Mouse (Mus musculus) embryonic facial prominence, embryonic 14.5 days (tissue): ENCODE measurements around the gene Asl. TPM values are rescaled to one million over a fixed set of nuclear protein-coding genes. Genes with fewer than 3 reads are reported as not detected.

ENCODE experiments used
- ATAC-seq: fragments of 200-750 bp; cut with Nextera tagmentation; 2 replicates; pipeline ENCODE4 v1.8.0; 2017; ENCODE audit warnings: low read depth, moderate number of reproducible peaks, moderate TSS enrichment
- DNase-seq: peaks from one replicate; pipeline ENCODE4 v3.0.0-alpha.2; 2015; ENCODE audit warnings: low spot score
- H3K27ac ChIP-seq: fragments of 300-500 bp; sonication (generic); replicated peaks from 2 replicates; pipeline ENCODE4 v1.5.1; 2014; ENCODE audit warnings: low read depth, mild to moderate bottlenecking, low read length, moderate library complexity
- H3K27me3 ChIP-seq: fragments of 300-500 bp; sonication (generic); replicated peaks from 2 replicates; pipeline ENCODE4 v1.6.1; 2014; ENCODE audit warnings: low read length; ENCODE audit not compliant: control insufficient read depth, insufficient read depth
- H3K36me3 ChIP-seq: fragments of 300-500 bp; sonication (generic); 2 replicates; pipeline ENCODE4 v1.6.1; 2014; ENCODE audit warnings: low read length, mixed read lengths; ENCODE audit not compliant: control insufficient read depth, insufficient read depth
- H3K4me1 ChIP-seq: fragments of 300-500 bp; sonication (generic); 2 replicates; pipeline ENCODE4 v1.6.1; 2014; ENCODE audit warnings: antibody characterized with exemption, low read length; ENCODE audit not compliant: control insufficient read depth, insufficient read depth
- H3K4me2 ChIP-seq: fragments of 300-500 bp; sonication (generic); 2 replicates; pipeline ENCODE4 v1.6.1; 2014; ENCODE audit warnings: low read depth, mild to moderate bottlenecking, low read length, moderate library complexity, mixed read lengths
- H3K4me3 ChIP-seq: fragments of 300-500 bp; sonication (generic); 2 replicates; pipeline ENCODE4 v1.5.1; 2014; ENCODE audit warnings: low read depth, mild to moderate bottlenecking, low read length
- H3K9ac ChIP-seq: fragments of 300-500 bp; sonication (generic); 2 replicates; pipeline ENCODE4 v1.6.1; 2014; ENCODE audit warnings: low read depth, mild to moderate bottlenecking, low read length, moderate library complexity, mixed read lengths
- H3K9me3 ChIP-seq: fragments of 300-500 bp; sonication (generic); 2 replicates; pipeline ENCODE4 v1.6.1; 2016; ENCODE audit warnings: low read length; ENCODE audit not compliant: control insufficient read depth
- WGBS: fragments of 180-500 bp; shearing (Covaris S2); extraction: QIAGEN DNeasy Blood & Tissue Kit; methylation state at CpG from one replicate; pipeline ENCODE4 v1.1.7; 2014; 5-methylcytosine and 5-hydroxymethylcytosine counted together
- polyA plus RNA-seq: library from polyadenylated mRNA; unstranded; fragments of >200 nt; fragmentation: Nextera tagmentation; extraction: Ambion mirVana; gene quantifications from 2 replicates; pipeline ENCODE4 v1.2.1, GENCODE M21; 2014

Asl gene
- polyA plus RNA-seq, 1 experiment from 2014 or later = 32.1 TPM

DNA sequence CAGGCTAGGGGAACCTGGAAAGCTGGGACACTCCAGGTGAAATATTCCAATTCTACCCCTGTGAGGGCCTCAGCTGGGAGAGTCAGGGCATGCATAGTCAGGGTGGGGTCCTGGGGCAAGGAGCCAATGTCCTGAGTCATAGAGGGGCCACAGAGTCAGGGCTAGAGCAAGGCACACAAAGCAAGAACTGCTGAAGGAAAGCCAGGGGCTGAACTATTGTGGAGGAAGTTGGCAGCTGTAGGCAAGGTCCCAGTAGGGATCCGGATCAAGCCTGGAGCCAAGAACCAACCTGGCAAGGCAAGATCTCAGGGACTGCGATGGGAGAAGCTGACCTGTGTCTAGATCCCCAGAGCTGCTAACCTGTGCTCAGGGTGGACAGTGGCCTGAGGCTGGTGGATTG is 34.7 kb upstream of the Asl start:
- 78% methylated on average over 2 of the region's 2 CpGs for WGBS
- ATAC-seq = no peak

DNA sequence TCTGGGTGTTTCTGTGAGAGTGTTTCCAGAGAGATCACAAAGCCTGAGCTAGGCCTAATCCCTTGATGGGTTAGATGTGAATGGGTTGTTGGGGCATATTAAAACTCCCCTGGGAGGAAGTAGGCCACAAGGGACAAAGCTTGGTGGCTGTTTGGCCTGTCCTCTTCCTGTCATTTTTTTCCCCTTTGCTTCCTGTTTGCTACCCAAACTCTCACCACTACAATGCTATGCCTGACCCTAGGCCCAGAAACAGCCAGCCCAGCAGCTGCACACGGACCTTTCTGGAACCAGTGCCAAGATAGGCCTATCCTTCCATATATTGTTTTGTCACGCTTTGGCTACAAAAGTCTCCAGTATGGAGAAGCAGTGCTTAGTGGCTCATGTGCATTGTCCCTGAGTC is 33.0 kb upstream of the Asl start:
- 65% methylated on average over 2 of the region's 2 CpGs for WGBS
- Histone ChIP-seq H3K27me3 (no peaks in the 10 kb centered on the region), H3K9ac (no peak overlapping the region), H3K4me2 (no peak overlapping the region), H3K9me3 (no peaks in the 10 kb centered on the region), H3K4me3 (no peak overlapping the region), H3K4me1 (no peaks in the 10 kb centered on the region), H3K27ac (no peak overlapping the region), H3K36me3 (peaks cover 25% of the 10 kb centered on the region)
- peak; percentile 37 for DNase-seq
- no peak for ATAC-seq

More for the DNA sequence above, 34.7 kb upstream of the Asl start:
- Histone ChIP-seq H3K4me3 (no peak overlapping the region), H3K36me3 (peaks cover 25% of the 10 kb centered on the region), H3K4me2 (no peak overlapping the region), H3K27ac (no peak overlapping the region), H3K4me1 (no peaks in the 10 kb centered on the region), H3K27me3 (no peaks in the 10 kb centered on the region), H3K9me3 (no peaks in the 10 kb centered on the region), H3K9ac (no peak overlapping the region)
- DNase-seq = no peak

DNA sequence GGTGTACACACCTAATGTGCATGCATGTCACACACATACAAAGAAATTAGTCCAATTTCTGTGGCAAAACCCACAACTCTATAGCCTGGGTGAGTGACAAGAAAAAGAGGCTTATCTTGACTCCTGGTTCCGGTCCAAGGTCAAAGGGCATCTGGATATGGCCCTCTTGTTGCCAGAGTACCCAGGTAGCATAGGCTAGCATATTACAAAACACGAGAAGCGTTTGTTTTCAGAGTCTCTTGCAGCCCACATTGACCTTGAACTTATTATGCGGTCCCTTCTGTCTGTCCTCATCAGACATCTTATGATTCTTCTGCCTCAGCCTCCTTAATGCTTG is 31.2 kb upstream of the Asl start:
- ATAC-seq (no peak), DNase-seq (no peak)
- Histone ChIP-seq H3K36me3 (peaks cover 25% of the 10 kb centered on the region), H3K4me3 (no peak overlapping the region), H3K9me3 (no peaks in the 10 kb centered on the region), H3K4me1 (no peaks in the 10 kb centered on the region), H3K27me3 (no peaks in the 10 kb centered on the region), H3K4me2 (no peak overlapping the region), H3K27ac (no peak overlapping the region), H3K9ac (no peak overlapping the region)
- 88% methylated on average over 4 of the region's 4 CpGs for WGBS

GRCm38 (mm10) chr5:130059413-130060328 is 30.6 kb upstream of the Asl start:
- Histone ChIP-seq H3K27ac (peak overlapping the region; percentile 28; the same call in 1 of the 2 replicates), H3K4me2 (no peak overlapping the region), H3K36me3 (peaks cover 29% of the 10 kb centered on the region), H3K27me3 (no peaks in the 10 kb centered on the region), H3K4me1 (no peaks in the 10 kb centered on the region), H3K9ac (no peak overlapping the region), H3K4me3 (no peak overlapping the region), H3K9me3 (no peaks in the 10 kb centered on the region)
- 76% methylated on average over 12 of the region's 12 CpGs for WGBS
- peak; percentile 40 for DNase-seq
- peak; percentile 41; the same call in 1 of the 2 replicates for ATAC-seq

DNA sequence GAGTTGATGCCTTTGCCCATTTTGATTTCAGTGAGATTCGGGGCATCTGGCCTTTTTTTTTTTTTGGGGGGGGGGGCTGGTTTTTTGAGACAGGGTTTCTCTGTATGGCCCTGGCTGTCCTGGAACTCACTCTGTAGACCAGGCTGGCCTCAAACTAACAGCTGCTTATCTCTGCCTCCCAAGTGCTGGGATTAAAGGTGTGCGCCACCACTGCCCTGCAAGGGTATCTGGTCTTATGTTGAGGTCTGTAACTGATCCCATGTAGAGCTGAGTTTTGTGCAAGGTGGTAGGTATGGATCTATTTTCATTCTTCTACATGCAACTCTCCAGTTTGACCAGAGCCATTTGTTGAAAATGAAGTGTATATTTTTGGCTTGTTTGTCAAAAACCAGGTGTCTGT is 27.3 kb upstream of the Asl start:
- Histone ChIP-seq H3K4me2 (no peak overlapping the region), H3K9me3 (no peaks in the 10 kb centered on the region), H3K36me3 (peaks cover 35% of the 10 kb centered on the region), H3K4me1 (no peaks in the 10 kb centered on the region), H3K4me3 (no peak overlapping the region), H3K27me3 (no peaks in the 10 kb centered on the region), H3K9ac (no peak overlapping the region), H3K27ac (no peak overlapping the region)
- DNase-seq (no peak), ATAC-seq (no peak)
- WGBS = 87% methylated on average over 2 of the region's 2 CpGs

- 92% methylated on average over 4 of the region's 4 CpGs for WGBS
- peaks cover 34% of the 10 kb centered on the region for H3K36me3 ChIP-seq
- ATAC-seq (no peak), DNase-seq (no peak)
- H3K4me2 ChIP-seq = no peak overlapping the region
- H3K9me3 ChIP-seq = no peaks in the 10 kb centered on the region
- H3K9ac ChIP-seq = no peak overlapping the region
- H3K27me3 ChIP-seq = no peaks in the 10 kb centered on the region
- no peak overlapping the region for H3K27ac ChIP-seq
- H3K4me1 ChIP-seq = no peaks in the 10 kb centered on the region
- H3K4me3 ChIP-seq = no peak overlapping the region
These were observed 26.6 kb upstream of the Asl start for GRCm38 (mm10) chr5:130055688-130056087.

DNA sequence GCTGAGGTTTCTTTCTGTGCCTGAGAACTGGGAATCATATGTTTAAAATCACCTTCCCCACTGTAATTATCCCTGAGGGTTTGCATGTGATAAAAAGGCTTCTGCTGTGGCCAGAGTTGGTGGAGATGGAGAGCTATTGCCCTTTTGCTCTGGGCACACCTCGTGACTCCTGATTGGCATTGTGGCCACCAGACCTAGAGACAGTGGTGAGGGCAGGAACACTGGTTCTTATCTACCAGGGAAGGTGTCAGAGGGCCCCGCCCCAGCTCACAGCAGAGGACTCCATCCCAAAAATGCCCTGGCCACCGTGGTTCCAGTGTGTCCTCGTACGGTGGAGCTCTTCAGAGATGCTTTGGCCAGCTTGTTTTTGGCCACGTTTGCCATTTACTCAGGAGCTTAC is 23.9 kb upstream of the Asl start:
- no peaks in the 10 kb centered on the region for H3K27me3 ChIP-seq
- H3K27ac ChIP-seq = no peak overlapping the region
- no peaks in the 10 kb centered on the region for H3K9me3 ChIP-seq
- ATAC-seq (no peak), DNase-seq (no peak)
- no peak overlapping the region for H3K4me3 ChIP-seq
- H3K4me2 ChIP-seq = no peak overlapping the region
- no peaks in the 10 kb centered on the region for H3K4me1 ChIP-seq
- H3K36me3 ChIP-seq = peaks cover 26% of the 10 kb centered on the region
- WGBS = 86% methylated on average over 6 of the region's 6 CpGs
- no peak overlapping the region for H3K9ac ChIP-seq

DNA sequence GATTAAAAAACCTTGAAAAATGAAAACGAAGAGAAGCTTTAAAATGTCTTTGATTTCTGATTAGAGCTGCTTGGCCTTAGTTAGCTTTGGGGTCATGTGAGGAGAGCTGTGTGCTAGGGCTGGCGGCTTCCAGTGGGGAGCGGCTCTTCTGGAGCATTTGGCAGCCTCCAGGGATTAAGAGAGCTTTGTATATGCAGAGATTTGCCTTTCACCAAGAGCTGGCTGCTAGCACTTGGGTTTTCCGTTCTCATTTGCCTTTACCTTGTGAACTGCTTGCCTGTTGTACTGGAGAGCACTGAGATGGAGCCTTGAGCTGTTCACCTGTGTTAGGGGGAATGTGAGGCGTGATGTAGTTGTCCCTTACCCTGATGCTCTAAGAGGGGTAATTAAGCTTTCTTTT is 23.5 kb upstream of the Asl start:
- H3K27ac ChIP-seq = no peak overlapping the region
- ATAC-seq = no peak
- H3K36me3 ChIP-seq = peaks cover 30% of the 10 kb centered on the region
- no peak overlapping the region for H3K4me3 ChIP-seq
- no peaks in the 10 kb centered on the region for H3K4me1 ChIP-seq
- no peak overlapping the region for H3K4me2 ChIP-seq
- no peak for DNase-seq
- WGBS = 77% methylated on average over 5 of the region's 5 CpGs
- no peak overlapping the region for H3K9ac ChIP-seq
- H3K9me3 ChIP-seq = no peaks in the 10 kb centered on the region
- H3K27me3 ChIP-seq = no peaks in the 10 kb centered on the region
